Mouse (Mus musculus) liver, embryonic 12.5 days (tissue): Measurements from ENCODE around the gene Tmprss6. TPM values are rescaled to one million over a fixed set of nuclear protein-coding genes. Genes with fewer than 3 reads are reported as not detected.
A peak's percentile ranks its signal among the peaks of the same experiment; 100 is the strongest.

ENCODE experiments used
- ATAC-seq: fragments of 200-750 bp; cut with Nextera tagmentation; 2 replicates; pipeline ENCODE4 v1.8.0; 2017; ENCODE audit warnings: moderate number of reproducible peaks, mild to moderate bottlenecking, moderate library complexity
- H3K27ac ChIP-seq: fragments of 300-500 bp; sonication (generic); 2 replicates; pipeline ENCODE4 v1.5.1; 2016; ENCODE audit warnings: mild to moderate bottlenecking
- H3K27me3 ChIP-seq: fragments of 300-500 bp; sonication (generic); replicated peaks from 2 replicates; pipeline ENCODE4 v1.6.1; 2016; ENCODE audit warnings: mild to moderate bottlenecking, moderate library complexity
- H3K36me3 ChIP-seq: fragments of 300-500 bp; sonication (generic); 2 replicates; pipeline ENCODE4 v1.6.1; 2016; ENCODE audit warnings: mild to moderate bottlenecking, moderate library complexity
- H3K4me1 ChIP-seq: fragments of 300-500 bp; sonication (generic); 2 replicates; pipeline ENCODE4 v1.6.1; 2016
- H3K4me2 ChIP-seq: fragments of 300-500 bp; sonication (generic); 2 replicates; pipeline ENCODE4 v1.6.1; 2016; ENCODE audit warnings: mild to moderate bottlenecking, moderate library complexity
- H3K4me3 ChIP-seq: fragments of 300-500 bp; sonication (generic); 2 replicates; pipeline ENCODE4 v1.5.1; 2016; ENCODE audit warnings: mild to moderate bottlenecking, moderate library complexity
- H3K9ac ChIP-seq: fragments of 300-500 bp; sonication (generic); 2 replicates; pipeline ENCODE4 v1.6.1; 2016; ENCODE audit warnings: mild to moderate bottlenecking, moderate library complexity
- H3K9me3 ChIP-seq: fragments of 300-500 bp; sonication (generic); replicated peaks from 2 replicates; pipeline ENCODE4 v1.6.1; 2016; ENCODE audit warnings: mild to moderate bottlenecking, moderate library complexity
- WGBS: fragments of 180-500 bp; shearing (Covaris S2); methylation state at CpG from one replicate; pipeline ENCODE4 v1.1.7; 2016; ENCODE audit not compliant: insufficient replicate concordance; 5-methylcytosine and 5-hydroxymethylcytosine counted together
- polyA plus RNA-seq: library from polyadenylated mRNA; unstranded; fragments of >200 nt; fragmentation: Nextera tagmentation; extraction: Ambion mirVana; gene quantifications from 2 replicates; pipeline ENCODE4 v1.2.1, GENCODE M21; 2016

Gene Tmprss6
- polyA plus RNA-seq, 1 experiment from 2014 or later = 6.7 TPM

DNA sequence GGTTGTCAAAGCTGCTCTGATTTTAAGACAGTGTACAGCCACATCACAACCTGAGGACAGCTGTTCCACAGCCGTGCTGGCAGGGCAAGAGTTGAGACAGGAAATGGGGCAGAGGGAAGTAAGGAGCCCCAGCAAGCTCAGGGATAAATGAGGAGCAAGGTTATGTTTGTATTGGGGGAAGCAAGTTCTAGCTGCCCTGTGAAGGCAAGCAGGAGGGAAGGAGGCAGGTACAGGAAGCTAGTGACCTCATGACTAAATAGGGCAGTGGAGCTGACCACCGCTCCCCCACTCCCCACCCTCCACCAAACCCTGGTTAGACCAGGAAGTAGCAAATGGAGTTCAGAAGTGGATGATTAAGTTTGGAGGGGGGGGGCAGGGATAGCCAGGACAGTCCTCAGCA, 12.6 kb upstream of the Tmprss6 start:
- Histone ChIP-seq H3K4me3 (no peak overlapping the region), H3K9ac (no peak overlapping the region), H3K4me1 (peaks cover 9% of the 10 kb centered on the region; the same call in 1 of the 2 replicates), H3K36me3 (no peaks in the 10 kb centered on the region), H3K9me3 (no peaks in the 10 kb centered on the region), H3K4me2 (no peak overlapping the region), H3K27ac (no peak overlapping the region), H3K27me3 (peaks cover 15% of the 10 kb centered on the region)
- 15% methylated on average over 2 of the region's 2 CpGs for WGBS
- no peak for ATAC-seq

DNA sequence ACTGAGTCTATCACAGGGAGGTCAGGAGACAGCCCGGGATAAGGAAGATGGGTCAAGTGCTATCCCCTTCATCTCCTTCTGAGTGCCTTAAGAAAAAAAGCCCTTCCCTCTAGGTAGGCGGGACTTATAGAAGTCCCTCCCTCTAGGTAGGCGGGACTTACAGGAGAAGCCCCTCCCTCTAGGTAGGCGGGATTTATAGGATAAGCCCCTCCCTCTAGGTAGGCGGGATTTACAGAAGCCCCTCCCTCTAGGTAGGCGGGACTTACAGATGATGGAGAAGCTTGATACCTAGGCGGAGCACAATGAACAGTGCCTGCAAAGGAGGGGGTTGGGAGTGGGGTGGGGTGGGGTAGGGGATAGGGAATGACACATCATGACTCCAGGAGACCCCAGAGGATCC, 11.7 kb upstream of the Tmprss6 start:
- 61% methylated on average over 7 of the region's 7 CpGs for WGBS
- Histone ChIP-seq H3K4me3 (no peak overlapping the region), H3K27ac (no peak overlapping the region), H3K4me1 (peaks cover 9% of the 10 kb centered on the region; the same call in 1 of the 2 replicates), H3K27me3 (peaks cover 11% of the 10 kb centered on the region), H3K36me3 (no peaks in the 10 kb centered on the region), H3K9me3 (no peaks in the 10 kb centered on the region), H3K9ac (no peak overlapping the region), H3K4me2 (no peak overlapping the region)
- ATAC-seq = no peak

DNA sequence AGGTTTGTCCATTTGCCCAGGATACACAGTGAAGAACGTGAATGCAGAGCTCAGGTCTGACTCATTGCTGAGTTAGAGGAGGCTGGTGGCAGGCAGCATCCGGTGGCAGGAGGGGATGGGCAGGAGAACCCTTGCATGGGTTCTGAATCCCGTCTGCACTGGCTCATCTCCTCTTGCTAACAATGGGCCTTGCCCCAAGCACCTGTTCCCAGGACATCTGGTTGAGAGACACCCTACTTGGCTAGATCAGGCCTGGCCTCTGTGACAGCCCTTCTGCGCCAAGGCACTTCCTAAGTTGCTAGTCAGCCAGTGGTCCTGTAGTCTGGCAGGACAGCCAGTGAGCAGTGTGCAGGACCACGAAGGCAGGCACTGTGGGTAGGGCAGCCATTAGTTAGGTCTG, 11.0 kb upstream of the Tmprss6 start:
- Histone ChIP-seq H3K4me2 (no peak overlapping the region), H3K27me3 (peaks cover 5% of the 10 kb centered on the region), H3K9ac (no peak overlapping the region), H3K4me3 (no peak overlapping the region), H3K4me1 (peaks cover 9% of the 10 kb centered on the region; the same call in 1 of the 2 replicates), H3K9me3 (no peaks in the 10 kb centered on the region), H3K27ac (no peak overlapping the region), H3K36me3 (no peaks in the 10 kb centered on the region)
- WGBS = 63% methylated on average over 5 of the region's 5 CpGs
- no peak for ATAC-seq

DNA sequence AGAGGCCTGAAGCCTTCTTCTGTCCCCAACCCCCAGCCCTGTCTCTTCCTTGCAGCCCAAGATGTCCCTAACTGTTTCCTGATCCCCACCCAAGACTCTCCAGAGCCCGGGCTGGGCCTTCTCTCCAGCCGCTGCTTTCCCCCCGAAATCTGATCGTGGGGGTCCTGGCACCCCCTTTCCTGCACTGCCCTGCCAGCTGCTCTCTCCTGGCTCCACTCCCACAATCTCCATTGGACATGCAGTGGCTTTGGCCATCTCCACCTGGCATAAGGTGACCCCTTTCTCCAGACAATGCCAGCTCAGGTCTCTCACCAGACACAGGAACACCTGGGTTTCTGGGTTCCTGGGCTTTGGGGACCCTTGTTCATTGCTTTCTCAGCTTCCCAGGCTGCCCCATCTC, 9.6 kb upstream of the Tmprss6 start:
- H3K27me3 ChIP-seq = peaks cover 11% of the 10 kb centered on the region; the same call in 1 of the 2 replicates
- no peaks in the 10 kb centered on the region for H3K36me3 ChIP-seq
- H3K4me3 ChIP-seq = no peak overlapping the region
- H3K4me2 ChIP-seq = no peak overlapping the region
- no peaks in the 10 kb centered on the region for H3K9me3 ChIP-seq
- no peak overlapping the region for H3K9ac ChIP-seq
- no peak for ATAC-seq
- 77% methylated on average over 4 of the region's 4 CpGs for WGBS
- no peak overlapping the region for H3K27ac ChIP-seq
- peaks cover 9% of the 10 kb centered on the region; the same call in 1 of the 2 replicates for H3K4me1 ChIP-seq

DNA sequence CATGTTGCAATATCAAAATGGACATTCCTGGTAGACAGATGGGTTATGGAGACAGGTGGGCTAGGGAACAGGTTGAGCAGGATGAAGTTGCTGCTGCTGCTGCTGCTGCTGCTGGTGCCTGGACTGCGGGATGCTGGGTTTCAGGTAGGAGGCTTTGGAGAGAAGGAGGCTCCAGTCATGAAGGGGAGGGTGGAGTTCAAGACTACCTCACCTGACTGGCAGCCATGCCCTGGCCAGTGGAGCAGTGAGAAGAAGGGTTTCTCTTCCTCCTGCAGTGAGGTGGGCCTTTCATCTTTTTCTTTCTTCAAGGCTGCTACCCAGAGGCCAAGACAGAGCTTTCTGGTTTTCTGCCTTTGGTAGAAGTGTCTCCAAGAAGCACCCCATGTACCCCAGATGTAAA, 8.4 kb upstream of the Tmprss6 start:
- Histone ChIP-seq H3K9me3 (no peaks in the 10 kb centered on the region), H3K4me1 (peaks cover 8% of the 10 kb centered on the region; the same call in 1 of the 2 replicates), H3K36me3 (no peaks in the 10 kb centered on the region), H3K27me3 (peaks cover 11% of the 10 kb centered on the region; the same call in 1 of the 2 replicates), H3K4me3 (no peak overlapping the region), H3K9ac (no peak overlapping the region), H3K4me2 (no peak overlapping the region), H3K27ac (no peak overlapping the region)
- ATAC-seq = no peak
- 64% methylated on average over 1 of the region's 1 CpGs for WGBS

DNA sequence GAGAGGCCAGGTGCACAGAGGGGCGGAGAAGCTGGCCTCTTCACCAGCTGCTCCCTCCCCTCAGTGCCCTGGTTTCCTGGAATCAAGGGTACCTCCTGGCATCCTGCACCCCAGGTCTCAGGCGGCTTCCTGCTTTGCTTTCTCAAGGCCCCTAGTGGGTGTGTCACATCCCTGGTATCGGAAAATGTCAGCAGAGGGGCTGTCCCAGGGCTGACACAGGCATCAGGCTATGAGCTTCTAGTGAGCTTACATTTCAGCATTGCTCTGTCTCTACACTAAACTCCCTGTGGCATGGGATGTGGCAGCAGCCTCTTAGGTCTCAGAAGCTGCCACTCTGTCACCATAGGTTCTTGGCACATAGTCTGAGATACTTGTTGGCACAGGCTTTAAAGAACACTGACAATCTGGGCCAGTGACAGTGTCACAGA, 7.2 kb upstream of the Tmprss6 start:
- Histone ChIP-seq H3K27me3 (peaks cover 11% of the 10 kb centered on the region; the same call in 1 of the 2 replicates), H3K4me3 (no peak overlapping the region), H3K9me3 (no peaks in the 10 kb centered on the region), H3K36me3 (no peaks in the 10 kb centered on the region), H3K27ac (no peak overlapping the region), H3K4me2 (no peak overlapping the region), H3K4me1 (peaks cover 6% of the 10 kb centered on the region; the same call in 1 of the 2 replicates), H3K9ac (no peak overlapping the region)
- 40% methylated on average over 3 of the region's 3 CpGs for WGBS
- ATAC-seq = no peak

DNA sequence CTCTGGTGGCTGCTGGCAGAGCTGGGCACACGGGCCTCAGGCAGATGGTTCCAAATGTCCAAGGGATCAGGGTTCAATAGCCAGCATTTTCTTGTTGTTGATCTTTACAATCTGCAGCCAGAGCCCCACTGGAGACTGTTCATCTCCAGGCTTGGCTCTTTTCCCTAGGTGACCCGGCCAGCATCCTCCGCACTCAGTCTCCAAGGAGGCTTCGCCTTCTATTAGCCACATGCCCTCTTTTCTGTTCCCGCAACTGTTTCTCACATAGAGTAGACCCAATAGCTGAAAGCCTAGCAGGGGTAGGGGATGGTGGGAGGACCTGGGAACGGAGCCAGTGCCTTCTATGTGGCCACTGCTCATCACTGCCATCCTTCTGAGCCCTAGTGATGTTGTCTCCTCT, 5.0 kb upstream of the Tmprss6 start:
- H3K27me3 ChIP-seq = peaks cover 11% of the 10 kb centered on the region; the same call in 1 of the 2 replicates
- no peak overlapping the region for H3K4me3 ChIP-seq
- no peaks in the 10 kb centered on the region for H3K9me3 ChIP-seq
- H3K36me3 ChIP-seq = no peaks in the 10 kb centered on the region
- peaks cover 13% of the 10 kb centered on the region; the same call in 1 of the 2 replicates for H3K4me1 ChIP-seq
- H3K9ac ChIP-seq = no peak overlapping the region
- no peak overlapping the region for H3K27ac ChIP-seq
- ATAC-seq = no peak
- no peak overlapping the region for H3K4me2 ChIP-seq
- WGBS = 70% methylated on average over 6 of the region's 6 CpGs

DNA sequence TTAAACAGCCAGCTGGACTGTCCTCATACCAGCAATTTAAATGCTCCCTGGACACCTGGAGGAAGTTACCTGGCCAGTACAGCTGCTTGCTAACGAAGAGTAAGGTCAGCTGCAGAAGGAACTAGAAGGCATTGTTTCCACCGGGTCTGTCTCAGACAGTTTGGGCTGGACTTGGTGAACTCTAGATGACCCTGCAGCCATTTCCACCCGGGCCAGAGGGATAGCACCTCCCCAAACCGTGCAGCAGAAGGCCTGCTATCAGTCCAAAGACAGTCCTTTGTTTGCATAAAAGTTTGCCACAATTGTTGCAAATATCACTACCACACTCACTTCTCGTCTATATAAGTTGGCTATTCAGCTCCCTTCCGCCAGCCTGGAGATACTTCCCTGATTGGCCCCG, 3.5 kb upstream of the Tmprss6 start:
- ATAC-seq = no peak
- peaks cover 13% of the 10 kb centered on the region; the same call in 1 of the 2 replicates for H3K4me1 ChIP-seq
- WGBS = 28% methylated on average over 7 of the region's 7 CpGs

DNA sequence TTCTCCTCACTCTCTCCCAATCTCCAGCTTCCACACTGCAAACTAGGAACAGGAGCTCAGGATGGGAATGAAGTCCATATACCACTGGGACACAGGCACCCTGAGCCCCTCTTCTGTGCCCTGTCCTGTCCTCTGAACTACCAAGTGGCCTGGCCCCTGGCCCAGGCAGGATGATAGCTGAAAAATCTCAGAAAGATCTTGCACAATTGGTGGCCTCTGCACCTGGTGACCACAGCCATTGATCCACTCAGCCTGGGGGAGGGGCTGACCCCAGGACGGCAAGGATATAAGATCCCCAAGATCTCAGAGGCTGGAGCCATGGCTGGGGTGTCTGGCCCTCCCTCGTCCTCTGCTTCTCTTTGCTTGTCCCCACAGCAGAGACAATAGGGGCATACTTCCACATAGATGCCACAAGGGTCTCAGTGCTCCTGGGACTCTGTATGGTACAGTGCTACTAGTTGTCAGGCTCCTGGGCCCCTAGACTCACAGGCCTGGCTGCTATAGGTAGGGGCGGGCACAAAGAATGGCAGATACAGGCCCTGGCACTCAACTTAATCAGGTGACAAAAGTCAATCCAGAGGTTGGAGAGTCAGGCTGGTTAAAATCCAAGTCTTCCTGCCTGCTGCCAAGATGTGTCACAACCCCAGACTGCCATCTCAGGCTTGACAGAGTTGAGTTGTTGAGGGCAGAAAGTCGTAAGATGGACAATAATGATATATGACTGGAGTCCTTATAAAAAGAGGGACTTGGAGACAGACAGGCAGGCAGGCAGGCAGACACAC, 2.3 kb upstream of the Tmprss6 start:
- Histone ChIP-seq H3K4me1 (peaks cover 13% of the 10 kb centered on the region; the same call in 1 of the 2 replicates), H3K27me3 (peaks cover 19% of the 10 kb centered on the region; the same call in 1 of the 2 replicates), H3K4me3 (no peak overlapping the region), H3K9ac (no peak overlapping the region), H3K9me3 (no peaks in the 10 kb centered on the region), H3K4me2 (no peak overlapping the region), H3K27ac (peak overlapping the region; percentile 32), H3K36me3 (no peaks in the 10 kb centered on the region)
- WGBS = 60% methylated on average over 4 of the region's 4 CpGs
- peak; percentile 51 for ATAC-seq

More for the DNA sequence above, 3.5 kb upstream of the Tmprss6 start:
- H3K9me3 ChIP-seq = no peaks in the 10 kb centered on the region
- no peak overlapping the region for H3K27ac ChIP-seq
- H3K9ac ChIP-seq = no peak overlapping the region
- H3K36me3 ChIP-seq = no peaks in the 10 kb centered on the region
- no peak overlapping the region for H3K4me3 ChIP-seq
- H3K4me2 ChIP-seq = no peak overlapping the region
- H3K27me3 ChIP-seq = peaks cover 11% of the 10 kb centered on the region; the same call in 1 of the 2 replicates

DNA sequence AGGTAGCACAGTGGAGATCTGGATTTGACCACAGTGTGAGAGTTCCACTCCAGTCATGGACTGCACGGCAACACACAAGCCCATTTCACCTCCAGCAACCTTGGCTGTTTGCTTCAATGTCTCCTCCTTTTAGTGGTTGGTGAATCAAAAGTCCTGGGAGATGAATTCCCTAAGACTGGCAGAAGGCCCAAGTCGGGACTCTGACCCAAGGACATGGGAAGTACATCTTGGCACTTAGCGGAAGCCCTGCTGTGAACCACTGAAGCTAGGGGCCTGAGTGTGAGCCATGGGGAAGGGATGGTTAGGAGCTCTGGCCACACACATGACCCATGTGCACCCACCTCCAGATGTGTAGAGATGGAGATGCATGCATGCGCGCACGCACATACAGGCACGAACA, 864 bp downstream of the Tmprss6 start:
- ATAC-seq = no peak
- no peak overlapping the region for H3K27ac ChIP-seq
- no peaks in the 10 kb centered on the region for H3K36me3 ChIP-seq
- H3K9ac ChIP-seq = no peak overlapping the region
- H3K27me3 ChIP-seq = peaks cover 14% of the 10 kb centered on the region; the same call in 1 of the 2 replicates
- peak overlapping the region; percentile 27 for H3K4me2 ChIP-seq
- H3K4me1 ChIP-seq = peaks cover 13% of the 10 kb centered on the region; the same call in 1 of the 2 replicates
- 82% methylated on average over 7 of the region's 7 CpGs for WGBS
- no peaks in the 10 kb centered on the region for H3K9me3 ChIP-seq
- H3K4me3 ChIP-seq = no peak overlapping the region

DNA sequence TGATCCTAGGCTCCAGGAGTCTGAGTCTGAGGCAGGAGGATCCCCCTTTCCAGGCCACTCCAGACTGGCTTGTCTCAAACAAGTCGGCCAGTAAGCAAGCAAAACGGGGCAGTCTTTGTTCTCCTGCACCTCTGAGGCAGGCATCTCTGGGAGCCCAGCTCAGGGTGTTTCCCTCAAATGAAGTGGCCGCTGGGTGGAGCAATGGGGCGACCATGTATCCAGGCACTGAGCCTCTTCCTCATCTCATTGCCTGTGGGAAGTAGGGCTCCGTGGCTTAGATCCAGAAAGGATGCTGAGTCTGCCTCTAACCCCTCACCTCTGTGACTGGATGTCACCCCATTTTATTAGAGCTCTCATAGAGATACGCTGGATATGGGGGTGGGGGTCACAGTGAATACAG, 1.6 kb downstream of the Tmprss6 start:
- Histone ChIP-seq H3K9ac (no peak overlapping the region), H3K4me1 (peaks cover 13% of the 10 kb centered on the region; the same call in 1 of the 2 replicates), H3K27ac (no peak overlapping the region), H3K4me2 (no peak overlapping the region), H3K27me3 (peaks cover 14% of the 10 kb centered on the region; the same call in 1 of the 2 replicates), H3K4me3 (no peak overlapping the region), H3K9me3 (no peaks in the 10 kb centered on the region), H3K36me3 (no peaks in the 10 kb centered on the region)
- WGBS = 23% methylated on average over 6 of the region's 6 CpGs
- no peak for ATAC-seq

DNA sequence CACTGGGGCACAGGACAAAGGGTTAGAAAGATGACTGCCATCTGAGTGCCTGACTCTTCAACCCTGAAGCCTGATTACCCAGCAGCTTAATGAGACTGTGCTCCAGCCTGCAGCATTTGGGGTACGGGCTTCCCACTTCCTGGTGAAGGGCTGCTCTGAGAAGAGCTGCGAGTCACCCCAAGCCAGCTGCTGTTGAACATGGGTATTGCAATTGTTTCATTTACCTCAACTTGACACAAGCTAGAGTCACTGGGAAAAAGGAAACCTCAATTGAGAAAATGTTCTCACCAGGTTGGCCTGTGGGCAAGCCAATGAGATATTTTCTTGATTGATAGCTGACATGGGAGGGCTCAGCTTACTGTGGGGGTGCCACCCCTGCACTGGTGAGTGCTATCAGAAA, 5.5 kb downstream of the Tmprss6 start:
- H3K4me2 ChIP-seq = no peak overlapping the region
- H3K9ac ChIP-seq = no peak overlapping the region
- H3K9me3 ChIP-seq = no peaks in the 10 kb centered on the region
- H3K4me3 ChIP-seq = no peak overlapping the region
- H3K36me3 ChIP-seq = no peaks in the 10 kb centered on the region
- H3K27ac ChIP-seq = no peak overlapping the region
- WGBS = 45% methylated on average over 2 of the region's 2 CpGs
- H3K27me3 ChIP-seq = peaks cover 14% of the 10 kb centered on the region; the same call in 1 of the 2 replicates
- ATAC-seq = no peak
- no peaks in the 10 kb centered on the region for H3K4me1 ChIP-seq
